Mouse (Mus musculus) bone marrow, adult 2 months (tissue): Measurements from ENCODE around the gene Fbxo9.

ENCODE experiments used
- CTCF ChIP-seq: fragments of 200-500 bp; IDR thresholded peaks from 2 replicates; pipeline ENCODE4 v1.5.1; 2011; ENCODE audit warnings: low read length, control low read depth; ENCODE audit not compliant: control insufficient read depth, insufficient read depth
- POLR2A ChIP-seq: fragments of 200-500 bp; IDR thresholded peaks from 2 replicates; pipeline ENCODE4 v1.6.1; 2011; ENCODE audit warnings: low read depth, mild to moderate bottlenecking, control low read depth, low read length, borderline replicate concordance; ENCODE audit not compliant: control insufficient read depth

GRCm38 (mm10) chr9:78064121-78064520 is 44.7 kb downstream of the Fbxo9 start:
- no peak for TF ChIP-seq POLR2A
- TF ChIP-seq CTCF = no peak
